Mouse (Mus musculus): Measurements from ENCODE around the gene Khdc3. TPM values are rescaled to one million over a fixed set of nuclear protein-coding genes. Genes with fewer than 3 reads are reported as not detected.

Khdc3 gene
- total and polyA plus RNA-seq, 3 experiments, result 0.17 to 0.86 (median 0.84) TPM

DNA sequence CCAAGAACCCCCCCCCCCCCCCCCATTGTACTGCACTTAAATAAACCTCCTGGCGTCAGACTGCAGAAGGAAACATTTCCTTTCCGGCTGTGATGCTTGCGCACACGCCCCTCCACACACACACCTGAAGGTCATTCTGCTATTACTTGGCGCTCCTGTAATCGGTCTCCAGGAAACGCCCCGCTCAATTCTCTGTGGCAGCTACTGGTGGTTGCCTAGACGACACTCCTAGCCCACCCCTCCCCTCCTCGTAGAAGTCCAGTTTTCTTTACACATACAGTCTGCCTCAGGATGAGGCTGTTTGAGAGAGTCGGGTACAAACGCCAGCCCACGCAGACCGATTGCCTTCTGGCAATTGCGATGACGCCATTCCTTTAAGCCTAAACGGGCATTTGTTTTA, 7.1 kb upstream of the Khdc3 start:
- Histone ChIP-seq H3K9me3 (replicated peaks; ENCODE audit: low read length) (no peaks in the 10 kb centered on the region), H3K4me1 (ENCODE audit: control insufficient read depth in 1 of 2, insufficient read depth in 2 of 2) (peaks cover 0 to 10% of the 10 kb centered on the region in 2 experiments; a peak in 2 of 4 replicates), H3K27ac (ENCODE audit: insufficient read depth, low read depth) (no peak overlapping the region), H3K36me3 (replicated peaks in 1 of 2; ENCODE audit: control insufficient read depth in 1 of 2, insufficient read depth in 1 of 2, low read length in 1 of 2) (peaks cover 4 to 29% of the 10 kb centered on the region in 2 experiments), H3K27me3 (replicated peaks) (no peaks in the 10 kb centered on the region), H3K79me2 (replicated peaks; ENCODE audit: control insufficient read depth, extremely low read depth, insufficient read depth, poor library complexity, severe bottlenecking) (no peaks in the 10 kb centered on the region), H3K4me3 (replicated peaks in 1 of 3; ENCODE audit: low read depth in 2 of 3, low read length in 2 of 3, poor library complexity in 1 of 3) (no peak overlapping the region), H3K9ac (ENCODE audit: insufficient read depth, low read depth) (no peak overlapping the region), H3K4me2 (ENCODE audit: insufficient read depth, low read depth, poor library complexity, severe bottlenecking) (no peak overlapping the region)
- DNase-seq (ENCODE audit: extremely low read depth), result no peak
- in situ Hi-C loops (cut with MboI; ENCODE audit: low pct_ligation_motif_present, low pct_unique_long_range_greater_than_20kb, low sequenced_read_pairs) (loop anchor here (5.0 to 25.0 kb wide), 3 partner anchors 52 to 332 kb away; partner anchors contain the start of genes Pigb and Rab27a), dilution Hi-C loops (cut with MboI; ENCODE audit: extremely low pct_ligation_motif_present, extremely low pct_unique_long_range_greater_than_20kb, low sequenced_read_pairs) (no loop called here)
- TF ChIP-seq RAD21 (IDR thresholded peaks at IDR 0.05; ENCODE audit: low read depth, low read length) (no peak), POLR2A (IDR thresholded peaks at IDR 0.05; ENCODE audit: low read depth, low read length) (no peak), ZC3H11A (IDR thresholded peaks at IDR 0.05; ENCODE audit: low read depth, low read length) (no peak), POLR2AphosphoS2 (IDR thresholded peaks at IDR 0.05; ENCODE audit: low read depth, low read length) (no peak)

DNA sequence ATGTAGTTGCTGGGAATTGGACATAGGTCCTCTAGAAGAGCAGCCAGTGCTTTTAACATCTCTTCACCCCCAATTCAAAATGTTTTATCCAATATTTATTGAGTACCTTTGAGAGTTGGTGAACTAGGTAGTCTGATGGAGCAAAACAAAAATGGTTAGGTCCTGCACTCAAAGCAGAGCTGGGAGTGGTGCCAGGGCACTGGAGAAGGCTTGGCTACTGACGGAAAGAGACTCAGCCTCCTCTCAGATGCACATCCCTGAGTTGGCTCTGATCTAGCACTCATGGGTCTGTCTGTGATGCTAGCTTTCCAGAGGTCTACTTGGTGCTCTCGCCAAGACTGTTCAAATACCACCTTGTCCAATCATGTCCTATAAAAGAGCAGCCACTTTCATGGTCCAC, 3.7 kb upstream of the Khdc3 start:
- TF ChIP-seq HCFC1 (IDR thresholded peaks at IDR 0.05; ENCODE audit: low read depth, low read length) (no peak), JUN (IDR thresholded peaks at IDR 0.05; ENCODE audit: insufficient read depth, low read depth, low read length) (no peak), PAX5 (IDR thresholded peaks at IDR 0.05; ENCODE audit: low read length) (no peak), RAD21 (IDR thresholded peaks at IDR 0.05; ENCODE audit: low read depth, low read length) (no peak), E2F4 (IDR thresholded peaks at IDR 0.05; ENCODE audit: insufficient replicate concordance, low read depth, low read length) (no peak), ZNF384 (IDR thresholded peaks at IDR 0.05; ENCODE audit: low read depth, low read length) (no peak), RCOR1 (conservative IDR thresholded peaks at IDR 0.05; ENCODE audit: low read depth, low read length) (no peak), CTCF (conservative IDR thresholded peaks at IDR 0.05 in 1 of 2, IDR thresholded peaks at IDR 0.05 in 1 of 2; ENCODE audit: low read depth in 2 of 2, low read length in 2 of 2) (no peak), NRF1 (IDR thresholded peaks at IDR 0.05; ENCODE audit: low read depth, low read length) (no peak), POLR2A (IDR thresholded peaks at IDR 0.05; ENCODE audit: low read depth, low read length) (no peak), ELF1 (IDR thresholded peaks at IDR 0.05; ENCODE audit: low read depth, low read length) (no peak), MAZ (IDR thresholded peaks at IDR 0.05; ENCODE audit: low read depth, low read length) (no peak)
- H3K27me3 ChIP-seq (replicated peaks), result no peaks in the 10 kb centered on the region
- no peak for DNase-seq (ENCODE audit: extremely low read depth)
- H3K4me3 ChIP-seq (replicated peaks in 1 of 3; ENCODE audit: low read depth in 2 of 3, low read length in 2 of 3, poor library complexity in 1 of 3), result no peak overlapping the region
- in situ Hi-C loops (cut with MboI; ENCODE audit: low pct_ligation_motif_present, low pct_unique_long_range_greater_than_20kb, low sequenced_read_pairs) (loop anchor here (25.0 kb wide), 1 partner anchor 336 kb away; no protein-coding TSS in a partner anchor), dilution Hi-C loops (cut with MboI; ENCODE audit: extremely low pct_ligation_motif_present, extremely low pct_unique_long_range_greater_than_20kb, low sequenced_read_pairs) (no loop called here)
- no peaks in the 10 kb centered on the region for H3K9me3 ChIP-seq (replicated peaks; ENCODE audit: low read length)
- H3K4me2 ChIP-seq (ENCODE audit: insufficient read depth, low read depth, poor library complexity, severe bottlenecking), result no peak overlapping the region
- no peak overlapping the region for H3K27ac ChIP-seq (ENCODE audit: insufficient read depth, low read depth)
- H3K9ac ChIP-seq (ENCODE audit: insufficient read depth, low read depth), result no peak overlapping the region
- H3K79me2 ChIP-seq (replicated peaks; ENCODE audit: control insufficient read depth, extremely low read depth, insufficient read depth, poor library complexity, severe bottlenecking), result no peaks in the 10 kb centered on the region
- peaks cover 4 to 24% of the 10 kb centered on the region in 2 experiments for H3K36me3 ChIP-seq (replicated peaks in 1 of 2; ENCODE audit: control insufficient read depth in 1 of 2, insufficient read depth in 1 of 2, low read length in 1 of 2)
- peaks cover 0 to 8% of the 10 kb centered on the region in 2 experiments; a peak in 1 of 4 replicates for H3K4me1 ChIP-seq (ENCODE audit: control insufficient read depth in 1 of 2, insufficient read depth in 2 of 2)
